Mouse (Mus musculus): ENCODE data around the gene Commd1. TPM values are rescaled to one million over a fixed set of nuclear protein-coding genes. Genes with fewer than 3 reads are reported as not detected.

The Commd1 gene
- polyA plus RNA-seq, 1 experiment from 2014 or later, result 325 TPM

DNA sequence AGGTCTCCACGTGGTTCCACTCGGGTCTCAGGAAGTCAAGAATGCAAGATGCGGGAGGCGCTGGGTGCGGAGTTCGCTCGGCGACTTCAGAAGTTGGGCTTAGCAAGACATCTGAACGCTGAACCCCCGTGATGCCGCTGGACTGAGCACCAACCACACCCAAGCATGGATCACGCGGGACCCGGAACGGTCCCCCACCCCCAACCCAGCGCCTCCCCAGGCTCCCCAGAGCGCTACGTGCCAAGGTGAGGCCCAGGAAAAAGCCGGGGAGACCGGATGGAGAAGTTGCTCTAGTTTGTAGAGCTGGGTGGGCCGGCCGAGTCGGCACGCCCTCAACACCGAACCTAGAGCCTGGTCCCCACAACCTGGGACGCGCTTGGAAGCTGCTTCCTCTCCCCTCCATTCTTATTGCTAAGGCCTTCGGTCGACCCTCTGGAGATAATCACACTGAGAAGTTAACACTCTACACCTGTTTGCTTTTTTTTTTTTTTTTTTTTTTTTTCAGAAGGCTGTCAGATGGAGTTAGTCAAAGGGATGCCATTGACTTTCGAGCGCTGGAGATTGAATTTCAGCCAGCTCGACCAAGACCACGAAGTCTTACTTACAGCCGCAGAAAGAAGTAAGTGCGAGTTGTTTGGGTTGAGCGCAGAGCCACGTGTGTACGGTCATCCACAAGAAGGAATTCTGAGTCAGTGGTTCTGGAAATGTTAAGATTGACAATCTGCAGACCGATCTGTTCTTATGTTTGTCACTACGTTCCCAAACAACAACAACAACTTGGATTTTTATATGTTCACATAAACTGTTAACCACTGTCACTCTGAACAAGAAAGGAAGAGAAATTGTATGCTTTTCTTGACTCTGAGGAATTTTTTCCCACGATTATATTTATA, 121.6 kb downstream of the Commd1 start, which contains the start of gene B3gnt2:
TSS of gene B3gnt2 (minus strand) at position 627 of the 893 bp plus-strand sequence.
- peak within 1 kb of the TSS; percentile 5; the same call in 1 of the 2 replicates for H3K9ac ChIP-seq
- peak within 1 kb of the TSS; percentile 99 for H3K4me2 ChIP-seq (replicated peaks)
- 5% methylated on average over 41 of the region's 41 CpGs for WGBS
- H3K36me3 ChIP-seq, result no peaks in the 10 kb centered on the region
- H3K9me3 ChIP-seq, result no peaks in the 10 kb centered on the region
- no peak within 1 kb of the TSS for H3K27ac ChIP-seq
- peaks cover 21% of the 10 kb centered on the region for H3K4me1 ChIP-seq
- peaks cover 65% of the 10 kb centered on the region for H3K27me3 ChIP-seq (replicated peaks)
- ATAC-seq (ENCODE audit: low FRiP score, low read depth), result peak; percentile 8
- H3K4me3 ChIP-seq, result peak within 1 kb of the TSS; percentile 70

- Histone ChIP-seq H3K27me3 (replicated peaks) (peaks cover 65% of the 10 kb centered on the region), H3K4me3 (peak overlapping the region; percentile 70), H3K4me2 (replicated peaks) (peak overlapping the region; percentile 99), H3K27ac (no peak overlapping the region), H3K9ac (peak overlapping the region; percentile 65), H3K9me3 (no peaks in the 10 kb centered on the region), H3K4me1 (peaks cover 21% of the 10 kb centered on the region), H3K36me3 (no peaks in the 10 kb centered on the region)
- ATAC-seq (ENCODE audit: low FRiP score, low read depth), result peak; percentile 91
- under 1% methylated on average over 55 of the region's 55 CpGs for WGBS
Observed at GRCm38 (mm10) chr11:22859633-22860334, 122.4 kb downstream of the Commd1 start.

DNA sequence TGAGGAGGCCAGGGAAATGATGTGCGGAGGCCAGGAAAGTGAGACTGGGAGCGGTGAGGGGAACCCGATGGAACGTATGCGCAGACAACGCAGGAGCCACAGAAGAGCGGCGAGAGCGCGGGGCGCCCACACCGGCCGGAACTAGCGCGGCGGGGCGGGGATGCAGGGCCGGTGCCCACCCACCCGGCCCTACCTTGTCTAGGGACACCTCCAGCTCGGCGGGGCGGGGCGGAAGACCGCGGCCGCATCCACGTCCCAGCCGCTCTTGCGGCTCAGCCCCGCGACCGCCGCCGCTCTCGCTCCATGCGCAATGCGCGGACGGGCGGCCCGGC, 122.9 kb downstream of the Commd1 start:
- no peaks in the 10 kb centered on the region for H3K9me3 ChIP-seq
- H3K27me3 ChIP-seq (replicated peaks), result peaks cover 65% of the 10 kb centered on the region
- no peaks in the 10 kb centered on the region for H3K36me3 ChIP-seq
- peaks cover 21% of the 10 kb centered on the region for H3K4me1 ChIP-seq
- peak overlapping the region; percentile 70 for H3K4me3 ChIP-seq
- 1% methylated on average over 35 of the region's 41 CpGs for WGBS
- H3K9ac ChIP-seq, result peak overlapping the region; percentile 65
- H3K4me2 ChIP-seq (replicated peaks), result peak overlapping the region; percentile 99
- no peak for ATAC-seq (ENCODE audit: low FRiP score, low read depth)
- no peak overlapping the region for H3K27ac ChIP-seq

GRCm38 (mm10) chr11:22858441-22859300, 123.5 kb downstream of the Commd1 start:
- H3K4me3 ChIP-seq, result peak overlapping the region; percentile 70
- H3K36me3 ChIP-seq, result no peaks in the 10 kb centered on the region
- H3K9me3 ChIP-seq, result no peaks in the 10 kb centered on the region
- peak overlapping the region; percentile 65 for H3K9ac ChIP-seq
- peak; percentile 27 for ATAC-seq (ENCODE audit: low FRiP score, low read depth)
- peaks cover 21% of the 10 kb centered on the region for H3K4me1 ChIP-seq
- H3K27me3 ChIP-seq (replicated peaks), result peaks cover 65% of the 10 kb centered on the region
- 2% methylated on average over 50 of the region's 50 CpGs for WGBS
- peak overlapping the region; percentile 99 for H3K4me2 ChIP-seq (replicated peaks)
- H3K27ac ChIP-seq, result no peak overlapping the region

- H3K9ac ChIP-seq, result no peak overlapping the region
- peaks cover 21% of the 10 kb centered on the region for H3K4me1 ChIP-seq
- H3K4me3 ChIP-seq, result peak overlapping the region; percentile 70; the same call in 1 of the 2 replicates
- no peaks in the 10 kb centered on the region for H3K36me3 ChIP-seq
- peak overlapping the region; percentile 99 for H3K4me2 ChIP-seq (replicated peaks)
- no peak for ATAC-seq (ENCODE audit: low FRiP score, low read depth)
- peaks cover 58% of the 10 kb centered on the region for H3K27me3 ChIP-seq (replicated peaks)
- H3K27ac ChIP-seq, result no peak overlapping the region
- H3K9me3 ChIP-seq, result no peaks in the 10 kb centered on the region
- WGBS, result 15% methylated on average over 25 of the region's 25 CpGs
Observed at GRCm38 (mm10) chr11:22857705-22858440, 124.3 kb downstream of the Commd1 start.

- H3K9me3 ChIP-seq, result no peaks in the 10 kb centered on the region
- H3K36me3 ChIP-seq, result no peaks in the 10 kb centered on the region
- H3K27me3 ChIP-seq (replicated peaks), result peaks cover 56% of the 10 kb centered on the region
- H3K4me3 ChIP-seq, result no peak overlapping the region
- 85% methylated on average over 5 of the region's 5 CpGs for WGBS
- no peak overlapping the region for H3K4me2 ChIP-seq (replicated peaks)
- peaks cover 21% of the 10 kb centered on the region for H3K4me1 ChIP-seq
- ATAC-seq (ENCODE audit: low FRiP score, low read depth), result no peak
- H3K9ac ChIP-seq, result no peak overlapping the region
- no peak overlapping the region for H3K27ac ChIP-seq
Observed at GRCm38 (mm10) chr11:22857106-22857704, 125.0 kb downstream of the Commd1 start.

DNA sequence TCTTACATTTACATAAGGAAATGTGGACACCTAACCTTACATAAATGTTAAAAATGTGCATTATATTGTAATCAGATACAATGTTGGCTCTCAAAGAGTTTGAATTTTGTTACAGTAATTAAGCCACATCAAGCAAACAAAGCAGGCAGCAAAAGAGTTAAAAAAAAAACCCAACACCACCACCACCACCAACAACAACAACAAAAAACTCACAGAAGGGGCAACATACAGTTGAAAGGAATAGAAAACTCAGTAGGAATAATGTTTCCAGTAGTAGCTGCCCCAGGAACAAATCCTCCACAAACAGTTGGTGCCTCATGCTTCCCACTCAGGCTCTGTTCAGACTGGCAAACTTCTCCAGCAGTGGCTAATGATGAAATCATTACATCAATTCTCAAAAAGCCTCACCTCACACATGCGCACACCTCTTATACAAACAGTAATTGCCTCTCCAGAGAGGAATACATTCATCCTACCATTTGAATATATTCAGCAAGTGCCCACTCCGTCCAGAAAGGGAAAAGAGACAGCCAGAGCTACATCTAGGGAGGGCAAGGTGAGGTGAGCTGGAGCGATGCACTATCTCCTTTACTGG, 125.7 kb downstream of the Commd1 start:
- no peak overlapping the region for H3K27ac ChIP-seq
- peaks cover 50% of the 10 kb centered on the region for H3K27me3 ChIP-seq (replicated peaks)
- WGBS, result 86% methylated on average over 3 of the region's 3 CpGs
- H3K36me3 ChIP-seq, result no peaks in the 10 kb centered on the region
- no peak for ATAC-seq (ENCODE audit: low FRiP score, low read depth)
- H3K4me1 ChIP-seq, result peaks cover 21% of the 10 kb centered on the region
- no peak overlapping the region for H3K4me2 ChIP-seq (replicated peaks)
- no peaks in the 10 kb centered on the region for H3K9me3 ChIP-seq
- H3K4me3 ChIP-seq, result no peak overlapping the region
- H3K9ac ChIP-seq, result no peak overlapping the region

- Histone ChIP-seq H3K27me3 (replicated peaks) (peaks cover 34% of the 10 kb centered on the region), H3K9ac (no peak overlapping the region), H3K36me3 (no peaks in the 10 kb centered on the region), H3K4me2 (replicated peaks) (no peak overlapping the region), H3K4me1 (peaks cover 12% of the 10 kb centered on the region), H3K9me3 (no peaks in the 10 kb centered on the region), H3K27ac (no peak overlapping the region), H3K4me3 (no peak overlapping the region)
- 86% methylated on average over 4 of the region's 4 CpGs for WGBS
- ATAC-seq (ENCODE audit: low FRiP score, low read depth), result no peak
Observed at GRCm38 (mm10) chr11:22854571-22854970, 127.6 kb downstream of the Commd1 start.

GRCm38 (mm10) chr11:22853477-22854157, 128.6 kb downstream of the Commd1 start:
- no peak for ATAC-seq (ENCODE audit: low FRiP score, low read depth)
- Histone ChIP-seq H3K4me1 (peaks cover 8% of the 10 kb centered on the region), H3K4me3 (no peak overlapping the region), H3K9ac (no peak overlapping the region), H3K27me3 (replicated peaks) (peaks cover 25% of the 10 kb centered on the region), H3K27ac (no peak overlapping the region), H3K9me3 (no peaks in the 10 kb centered on the region), H3K4me2 (replicated peaks) (no peak overlapping the region), H3K36me3 (no peaks in the 10 kb centered on the region)
- WGBS, result 54% methylated on average over 2 of the region's 2 CpGs

- no peak for ATAC-seq (ENCODE audit: low FRiP score, low read depth)
- Histone ChIP-seq H3K4me3 (no peak overlapping the region), H3K27ac (no peak overlapping the region), H3K9ac (no peak overlapping the region), H3K4me1 (peaks cover 2% of the 10 kb centered on the region; the same call in 1 of the 2 replicates), H3K36me3 (no peaks in the 10 kb centered on the region), H3K4me2 (replicated peaks) (no peak overlapping the region), H3K27me3 (replicated peaks) (peaks cover 14% of the 10 kb centered on the region), H3K9me3 (no peaks in the 10 kb centered on the region)
- 53% methylated on average over 1 of the region's 1 CpGs for WGBS
Observed at GRCm38 (mm10) chr11:22852510-22852909, 129.7 kb downstream of the Commd1 start.

Data from neural tube, embryonic 12.5 days (tissue).